Mouse (Mus musculus) retina, postnatal 1 day (tissue): ENCODE data around the gene Flt3.
A peak's percentile ranks its signal among the peaks of the same experiment; 100 is the strongest.

Experiments used
- DNase-seq: peaks from one replicate; pipeline ENCODE4 v3.0.0-alpha.2; 2012

Flt3 gene

DNA sequence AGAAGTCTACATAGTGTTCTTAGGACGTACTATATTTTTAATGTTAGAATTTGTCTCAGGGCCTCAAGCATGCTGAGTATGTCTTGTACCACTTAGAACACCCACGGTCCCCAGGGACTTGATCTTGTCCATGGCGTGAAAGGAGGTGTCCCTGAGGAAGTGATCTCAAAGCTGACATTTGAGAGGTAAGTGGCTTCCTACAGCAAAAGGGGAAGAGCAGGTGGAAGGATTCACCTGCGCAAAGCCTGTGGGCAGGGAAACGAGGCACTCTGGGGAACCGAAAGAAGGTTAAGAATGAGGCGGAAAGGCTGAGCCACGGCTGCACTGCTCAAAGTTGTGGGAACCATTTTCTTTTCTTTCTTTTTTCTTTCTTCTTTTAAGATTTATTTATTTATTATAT, 48.4 kb downstream of the Flt3 start:
- DNase-seq: no peak

DNA sequence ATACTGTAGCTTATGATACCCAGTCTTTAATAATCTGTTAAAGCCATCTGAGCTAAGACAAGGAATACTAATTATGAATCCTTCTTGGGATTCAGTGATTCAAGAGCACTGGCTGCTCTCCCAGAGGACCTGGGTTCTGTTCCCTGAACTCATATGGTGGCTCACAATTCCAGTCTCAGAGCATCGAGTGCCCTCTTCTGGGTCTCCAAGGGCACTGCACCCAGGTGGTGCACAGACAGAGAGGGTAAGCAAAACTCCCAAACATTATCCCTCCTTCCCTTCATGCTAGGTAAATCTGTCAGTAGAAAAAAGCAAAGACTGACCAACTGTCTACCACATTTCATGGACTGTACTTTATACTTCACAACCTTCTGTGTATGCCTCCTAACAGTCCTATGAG, 54.3 kb downstream of the Flt3 start:
- DNase-seq: no peak

DNA sequence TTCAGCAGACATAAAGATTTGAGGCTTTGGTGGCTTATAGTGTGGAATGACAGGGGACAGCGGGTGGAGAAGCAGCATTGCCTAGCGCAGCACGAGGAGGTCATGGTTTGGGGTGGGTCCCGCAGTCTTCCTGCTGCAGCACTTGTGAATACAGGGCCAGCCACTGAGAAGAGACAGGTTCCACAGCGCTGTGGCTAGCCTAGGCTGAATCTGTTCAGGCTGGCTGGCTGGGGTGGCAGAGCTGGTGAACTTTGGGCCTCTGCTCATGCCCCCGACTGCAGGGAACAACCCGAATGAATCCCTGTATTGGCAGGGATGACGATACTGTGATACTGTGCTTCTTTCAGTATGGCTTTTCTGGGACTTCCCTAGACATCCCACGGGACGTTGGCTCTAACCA, 56.4 kb downstream of the Flt3 start:
- no peak for DNase-seq

DNA sequence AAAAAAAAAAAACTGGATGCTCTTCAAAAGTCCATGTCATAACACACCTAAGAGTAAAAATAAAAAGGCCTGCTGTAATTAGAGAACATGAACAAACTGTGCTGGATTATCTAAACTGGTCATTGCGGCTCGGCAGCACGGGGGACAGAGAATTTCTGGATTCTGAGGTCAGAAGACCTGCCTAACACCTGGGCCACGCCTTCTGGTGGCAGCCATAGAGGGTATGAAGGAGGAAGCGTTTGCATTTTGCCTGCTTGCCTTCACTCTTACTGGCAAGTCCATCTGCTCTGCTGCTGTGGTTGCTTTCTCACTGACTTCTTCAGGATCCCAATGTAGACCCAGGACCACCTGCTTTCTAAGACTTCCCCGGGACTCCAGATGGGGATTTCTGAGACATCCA, 57.4 kb downstream of the Flt3 start:
- DNase-seq: no peak

DNA sequence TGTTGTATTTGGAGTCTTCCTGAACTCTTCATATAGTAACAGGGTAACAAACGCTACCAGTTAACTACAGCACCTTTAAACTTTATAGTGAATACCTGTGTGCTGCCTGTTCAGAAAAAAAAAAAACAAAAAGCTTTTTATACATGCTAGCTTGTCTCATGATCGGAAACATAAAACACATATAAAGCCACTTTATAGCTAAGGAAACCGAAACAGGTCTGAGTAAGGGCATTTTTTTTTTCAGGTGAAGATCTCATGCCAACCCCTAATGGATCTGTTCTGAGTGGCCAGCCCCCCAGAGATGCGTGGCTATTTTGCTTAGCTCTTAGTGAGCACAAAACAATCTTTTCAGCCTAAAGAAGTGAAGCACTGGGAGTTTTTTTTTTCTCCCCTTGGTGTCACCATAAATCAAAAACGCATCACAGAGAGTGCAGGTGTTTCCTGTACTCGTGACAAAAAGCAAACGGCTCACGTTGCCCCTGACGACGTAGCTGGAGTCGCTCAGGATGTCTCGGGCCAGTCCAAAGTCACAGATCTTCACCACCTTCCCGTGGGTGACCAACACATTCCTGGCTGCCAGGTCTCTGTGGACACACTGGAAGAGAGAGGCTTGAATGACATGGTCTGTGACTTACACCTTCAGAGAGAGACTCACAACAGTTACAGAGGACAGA, 59.4 kb downstream of the Flt3 start:
- no peak for DNase-seq

DNA sequence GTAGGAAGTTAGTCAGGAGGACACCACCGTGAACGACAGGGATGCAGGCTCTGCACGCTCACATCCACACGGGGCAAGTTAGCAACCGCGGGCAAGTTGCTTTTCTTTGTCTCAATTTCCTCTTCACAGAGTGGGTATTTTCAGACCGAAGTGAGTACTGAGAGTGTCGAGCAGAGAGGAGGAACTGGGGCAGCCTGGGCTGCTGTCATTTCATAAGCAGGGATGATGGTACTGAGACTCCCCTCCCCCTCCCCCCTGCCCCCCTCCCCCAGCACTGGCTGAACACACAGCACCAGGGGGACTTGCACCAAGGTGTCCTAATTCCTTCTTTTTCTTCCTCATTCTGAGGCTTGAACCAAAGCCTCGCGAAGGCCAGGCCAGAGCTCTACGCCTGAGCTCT, 60.7 kb downstream of the Flt3 start:
- no peak for DNase-seq

DNA sequence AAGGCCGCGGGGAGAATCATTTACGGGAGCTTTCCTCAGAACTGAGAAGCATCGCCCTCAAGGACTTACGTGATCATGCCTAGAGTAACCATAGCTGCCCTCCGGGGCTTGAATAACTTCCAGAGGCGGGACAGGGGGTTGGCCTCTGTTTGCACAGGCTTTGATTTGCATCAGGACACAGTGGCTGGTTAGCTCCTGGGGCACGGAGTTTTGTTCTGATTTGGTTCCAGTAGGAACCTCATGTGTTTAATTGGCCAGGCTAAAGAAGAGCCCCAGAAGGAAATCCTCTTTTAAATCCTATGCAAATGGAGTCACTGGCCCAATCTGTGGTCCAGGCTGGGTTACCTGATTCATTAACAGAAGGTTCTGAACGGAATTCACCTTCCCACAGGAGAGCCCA, 61.3 kb downstream of the Flt3 start:
- DNase-seq: no peak

DNA sequence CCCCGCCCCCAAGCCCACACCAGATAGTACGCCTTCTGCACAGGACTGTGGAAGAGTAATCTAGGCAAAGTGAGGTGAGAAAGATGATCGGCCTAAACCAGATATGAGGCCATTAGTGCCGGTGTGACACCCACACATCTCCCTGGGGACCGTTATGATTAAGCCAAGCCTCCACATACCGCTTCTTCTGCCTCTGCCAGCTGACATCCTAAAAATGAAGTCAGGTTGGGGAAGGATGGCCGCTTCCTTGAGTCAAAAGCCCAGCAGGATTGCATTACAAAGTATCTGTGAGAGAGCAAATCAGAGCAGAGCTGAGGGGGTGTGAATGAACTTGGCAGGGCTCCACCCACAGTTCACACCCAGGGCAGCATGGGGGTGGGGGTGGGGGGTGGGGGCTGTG, 67.6 kb downstream of the Flt3 start:
- DNase-seq: no peak

DNA sequence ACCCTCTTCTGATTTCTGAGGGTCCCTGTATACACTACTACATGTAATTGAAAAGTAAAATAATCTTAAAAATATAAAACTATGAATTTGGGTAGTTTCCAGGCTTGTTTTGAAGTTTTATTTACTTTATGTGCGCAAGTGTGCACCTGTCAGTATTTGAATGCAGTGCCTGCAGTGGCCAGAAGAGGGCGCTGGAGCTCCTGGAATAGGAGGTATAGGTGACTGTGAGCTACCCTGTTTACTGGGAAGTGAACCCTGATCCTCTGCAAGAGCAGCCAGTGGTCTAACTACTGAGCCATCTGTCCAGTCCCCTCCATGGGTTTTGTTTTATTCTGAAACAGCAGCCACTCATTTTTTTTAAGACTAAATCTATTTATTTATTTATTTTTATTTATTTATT, 68.7 kb downstream of the Flt3 start:
- peak; percentile 54 for DNase-seq

DNA sequence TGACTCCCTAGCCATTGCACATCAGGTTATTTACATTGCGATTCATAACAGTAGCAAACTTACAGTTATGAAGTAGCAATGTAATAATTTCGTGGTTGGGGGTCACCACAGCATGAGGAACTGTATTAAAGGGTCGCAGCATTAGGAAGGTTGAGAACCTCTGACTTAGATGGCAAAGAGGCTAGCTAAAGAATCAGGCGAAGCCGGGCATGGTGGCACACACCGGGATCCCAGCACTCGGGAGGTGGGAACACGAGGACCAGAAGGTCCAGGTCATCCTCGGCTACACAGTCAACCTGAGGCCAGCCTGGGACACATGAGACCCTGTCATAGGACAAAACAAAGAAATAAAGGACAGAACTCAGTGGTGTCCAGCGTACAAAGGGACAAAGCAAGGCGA, 70.3 kb downstream of the Flt3 start:
- no peak for DNase-seq

DNA sequence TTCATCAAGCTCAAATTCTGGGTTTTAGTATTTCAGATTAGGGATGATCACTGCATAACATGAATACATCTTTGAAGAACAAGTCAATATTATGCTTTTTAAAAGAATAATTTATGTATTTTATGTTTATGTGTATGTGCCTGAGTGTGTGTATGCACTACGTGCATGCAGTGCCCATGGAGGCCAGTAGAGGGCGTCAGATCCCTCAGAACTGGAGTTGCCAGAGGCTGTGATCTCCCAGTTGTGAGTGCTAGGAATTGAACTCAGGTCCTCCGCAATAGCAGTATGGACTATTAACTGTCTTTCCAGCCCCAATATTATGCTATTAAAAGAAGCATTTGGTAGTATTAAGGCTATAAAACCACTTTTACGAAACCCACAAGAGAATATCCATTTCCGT, 72.7 kb downstream of the Flt3 start:
- DNase-seq: no peak

DNA sequence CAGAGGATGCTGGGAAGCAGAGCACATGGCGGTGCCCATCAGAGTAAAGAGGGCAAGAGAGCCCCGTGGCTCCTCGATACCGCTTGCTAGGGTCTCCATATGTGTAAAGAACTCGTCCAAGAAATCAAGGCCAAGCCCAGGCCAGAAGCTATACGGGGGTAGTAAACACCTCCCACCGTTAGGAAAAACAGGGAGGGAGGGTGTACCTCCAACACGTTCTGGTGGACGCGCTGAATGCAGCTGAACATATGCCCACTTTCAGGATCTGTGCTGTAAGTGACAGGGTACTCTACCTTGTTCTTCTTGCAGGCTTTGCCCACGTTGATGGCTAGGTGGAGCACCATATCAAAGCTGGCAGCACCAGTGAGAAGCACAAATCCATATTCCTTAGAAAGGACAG, 74.4 kb downstream of the Flt3 start:
- DNase-seq: no peak

DNA sequence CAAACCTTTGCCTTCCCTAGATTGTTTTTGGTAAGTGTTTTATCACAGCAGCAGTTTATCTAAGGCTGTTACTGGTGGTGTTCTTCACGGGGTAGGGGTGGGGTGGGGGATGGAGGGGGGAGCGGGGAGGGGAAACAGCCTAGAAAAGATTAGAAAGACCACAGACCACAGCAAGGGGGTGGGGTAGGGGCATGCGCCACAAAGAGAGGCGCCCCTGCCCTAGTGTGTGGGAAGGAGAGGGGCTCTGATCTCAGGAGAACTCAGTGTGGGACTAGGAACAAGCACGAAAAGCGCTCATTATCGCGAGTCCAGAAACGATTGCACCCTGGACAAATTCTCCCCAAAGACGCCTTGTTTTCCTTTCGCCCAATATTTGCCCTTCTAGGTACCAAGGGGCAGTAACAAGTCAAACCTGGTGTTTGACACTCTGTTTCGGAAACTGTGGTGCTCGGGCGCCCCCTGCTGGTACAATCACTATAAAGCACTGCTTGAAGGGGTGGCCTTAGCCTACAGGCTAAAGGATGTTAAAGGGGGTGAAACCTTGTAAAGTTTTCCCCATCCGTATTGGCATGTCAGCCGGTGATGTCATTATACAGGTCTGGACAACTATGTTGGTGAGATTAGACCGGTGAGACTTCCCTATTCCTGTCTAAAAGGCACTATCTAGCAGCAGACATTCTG, 76.9 kb downstream of the Flt3 start:
- peak; percentile 74 for DNase-seq

DNA sequence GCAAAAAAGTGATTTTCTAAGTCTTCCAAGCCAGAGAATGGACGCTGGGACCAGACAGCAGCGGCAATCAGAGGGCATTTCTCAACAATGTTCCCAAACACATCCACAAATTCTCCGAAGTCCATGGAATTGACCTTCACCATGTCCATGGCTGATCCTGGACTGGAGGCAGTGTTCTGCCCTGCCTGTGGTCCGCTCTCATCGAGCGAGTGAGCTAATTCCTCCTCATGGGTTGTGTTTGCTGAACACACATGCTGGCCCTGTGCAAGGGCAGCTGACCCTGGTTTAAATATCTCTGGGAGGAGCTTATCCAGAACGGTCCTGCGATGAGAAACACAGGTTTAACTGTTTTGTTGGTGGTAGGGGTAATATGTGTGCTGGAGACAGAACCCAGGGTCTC, 78.1 kb downstream of the Flt3 start, which contains the start of gene Urad:
Urad (minus strand) TSS at position 258 of the 400 bp plus-strand sequence.
- no peak for DNase-seq

DNA sequence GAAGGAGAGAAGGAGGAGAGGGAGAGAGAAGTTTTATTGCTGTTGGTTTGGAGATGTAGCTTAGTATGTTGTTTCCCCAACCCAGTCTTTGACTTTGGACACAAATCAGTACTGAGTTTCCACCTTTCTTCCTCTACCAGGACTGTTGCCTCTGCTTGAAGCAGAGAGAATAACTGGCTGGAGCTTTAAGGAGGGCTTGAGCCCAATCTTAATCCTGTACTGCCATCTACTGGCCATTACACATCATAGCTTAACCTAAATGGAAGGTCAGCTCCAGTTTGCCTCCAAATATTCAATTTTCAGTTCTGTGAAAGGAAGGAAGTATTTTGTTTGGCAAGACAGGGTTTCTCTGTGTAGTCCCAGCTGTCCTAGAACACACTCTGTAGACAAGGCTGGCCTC, 80.6 kb downstream of the Flt3 start:
- DNase-seq: peak; percentile 83

DNA sequence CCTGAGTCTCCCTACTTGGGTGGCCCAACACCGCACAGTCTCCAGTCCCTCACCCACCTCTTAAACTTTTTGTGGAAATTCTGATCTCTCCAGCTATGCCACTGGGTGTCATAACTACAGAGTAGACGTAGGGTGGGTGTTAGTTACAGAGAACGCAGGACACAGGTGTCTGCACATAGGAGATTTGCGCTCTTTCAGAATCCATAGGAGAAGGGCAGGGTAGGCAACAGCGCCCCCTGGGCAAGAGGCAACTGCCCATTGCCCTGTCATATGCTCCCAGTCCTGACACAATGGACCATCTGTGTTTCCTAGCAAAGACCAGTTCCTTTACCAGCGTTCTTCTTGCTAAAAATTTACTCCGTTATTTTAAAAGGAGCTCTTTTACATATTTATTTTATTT, 82.3 kb downstream of the Flt3 start:
- no peak for DNase-seq

DNA sequence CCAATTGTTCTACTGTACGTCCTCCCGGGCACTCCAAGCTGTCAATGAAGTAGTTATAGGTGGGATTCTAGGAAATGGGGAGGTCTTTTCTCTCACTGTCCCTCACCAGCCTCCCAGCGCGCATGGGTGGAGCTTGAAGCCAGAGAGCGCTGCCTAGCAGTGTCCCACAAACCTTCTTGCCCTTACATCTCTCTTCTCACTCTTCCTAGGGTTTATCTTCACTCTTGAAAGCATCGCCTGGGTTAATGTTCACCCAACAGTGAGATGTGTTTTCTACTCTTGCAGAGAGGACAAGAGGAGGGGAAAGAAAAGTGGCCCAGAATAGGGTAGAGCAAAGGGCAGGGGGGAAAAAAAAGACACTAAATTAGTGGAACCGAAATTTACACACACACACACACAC, 83.0 kb downstream of the Flt3 start:
- DNase-seq: no peak

DNA sequence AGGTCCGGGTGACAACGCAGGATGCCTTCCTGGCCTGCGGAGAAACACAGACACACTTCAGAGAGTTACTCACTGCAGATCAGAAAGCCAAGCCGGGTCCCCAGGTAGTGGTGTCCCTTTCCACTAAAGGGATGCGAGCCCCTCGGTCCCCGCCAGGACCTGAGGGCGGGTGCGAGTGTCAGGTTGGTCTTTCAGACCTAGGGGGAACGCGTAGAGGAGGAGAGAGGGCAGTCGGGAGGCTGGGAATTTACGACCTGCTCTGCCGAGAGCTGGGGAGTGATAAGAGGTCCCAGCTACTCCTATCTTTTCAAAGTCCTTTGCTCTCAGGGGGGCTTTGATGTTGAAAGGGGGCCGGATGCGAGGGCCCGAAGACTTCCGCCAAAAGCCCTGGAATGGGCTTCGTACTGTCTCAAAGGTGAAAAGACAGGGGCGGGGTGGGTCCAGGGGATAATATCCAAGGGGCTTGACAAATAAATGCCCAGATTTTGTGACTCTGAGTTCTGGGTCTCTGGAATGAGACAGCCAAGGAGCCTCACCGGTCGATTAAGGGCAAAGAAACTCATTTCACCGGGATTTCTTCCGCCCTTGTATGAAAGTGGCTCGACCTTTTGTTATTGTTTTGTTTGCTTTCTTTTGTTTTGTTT, 84.7 kb downstream of the Flt3 start:
- no peak for DNase-seq

DNA sequence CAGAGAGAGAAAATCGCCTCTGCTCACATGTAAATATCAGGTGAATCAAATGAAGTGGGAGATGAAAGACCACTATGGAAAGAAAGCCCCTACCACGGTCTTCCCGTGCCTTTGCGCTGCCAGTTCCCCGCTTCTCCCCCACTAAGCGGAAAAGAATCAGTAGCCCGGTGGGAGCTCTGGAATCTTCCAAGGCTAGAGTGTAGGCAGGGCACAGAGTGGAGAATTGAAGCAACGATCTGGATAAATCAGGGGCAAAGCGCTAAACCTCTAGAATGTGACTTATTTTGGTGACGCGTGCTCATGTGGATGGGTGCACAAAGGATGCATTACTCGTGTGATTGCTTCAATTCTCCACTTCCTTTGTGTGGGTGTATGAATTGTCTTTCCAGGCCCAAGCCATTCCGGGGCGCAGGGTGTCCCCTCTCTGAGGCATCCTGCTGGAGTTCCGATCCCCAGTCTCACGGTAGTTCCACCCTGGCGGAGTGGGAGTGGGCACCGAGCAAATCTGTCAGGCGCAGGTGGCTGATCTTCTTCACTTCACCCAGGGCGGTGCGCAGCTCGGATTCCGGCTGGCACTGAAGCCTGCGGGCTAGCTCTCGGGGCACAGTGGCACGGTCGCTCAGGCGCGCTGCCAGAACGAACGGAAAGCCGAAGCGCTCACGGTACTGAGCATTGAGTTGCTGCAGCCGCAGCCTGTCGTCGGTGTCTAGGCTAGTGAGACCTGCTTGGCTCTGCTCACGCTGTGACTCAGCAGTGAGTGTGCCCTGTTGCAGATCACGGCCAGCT, 85.5 kb downstream of the Flt3 start:
- peak; percentile 53 for DNase-seq

DNA sequence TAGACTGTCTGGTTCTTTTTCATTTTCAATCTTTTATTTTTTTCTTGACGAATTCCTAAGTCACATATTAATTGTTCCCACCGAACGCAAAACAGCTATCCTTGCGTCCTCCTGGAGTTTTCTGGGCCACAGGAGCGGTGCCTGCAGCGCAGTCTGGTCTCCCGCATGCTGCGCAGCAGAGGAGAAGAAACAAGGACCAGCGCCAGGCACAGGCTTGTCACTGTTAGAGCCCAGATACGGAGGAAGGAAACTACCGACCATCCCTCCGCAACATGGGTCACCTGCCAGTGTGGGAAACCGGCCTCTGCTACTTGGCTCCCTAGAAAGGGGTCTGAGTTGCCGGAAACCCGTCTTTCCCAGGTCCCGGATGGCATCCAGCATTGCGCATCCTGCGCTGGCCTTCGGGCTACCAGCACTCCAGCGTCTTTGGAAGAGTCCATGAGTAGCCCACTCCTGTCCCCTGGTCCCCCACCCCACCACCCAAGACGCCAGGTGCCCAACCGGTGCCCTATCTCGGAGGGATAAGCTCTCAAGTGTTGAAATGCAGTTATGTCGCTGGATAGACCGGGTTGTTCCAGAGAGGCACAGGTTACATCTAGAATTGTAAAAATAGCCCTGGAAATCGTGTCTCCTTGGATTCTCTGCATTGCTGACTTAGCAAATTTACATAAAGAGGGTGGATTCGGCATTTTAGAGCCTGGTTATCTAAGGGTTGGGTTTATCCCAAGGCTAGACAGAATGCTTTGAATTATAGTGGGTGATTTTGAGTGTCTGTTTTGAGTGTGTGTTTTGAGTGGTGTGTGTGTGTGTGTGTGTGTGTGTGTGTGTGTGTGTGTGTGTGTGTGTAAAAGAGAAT, 87.2 kb downstream of the Flt3 start:
- no peak for DNase-seq

DNA sequence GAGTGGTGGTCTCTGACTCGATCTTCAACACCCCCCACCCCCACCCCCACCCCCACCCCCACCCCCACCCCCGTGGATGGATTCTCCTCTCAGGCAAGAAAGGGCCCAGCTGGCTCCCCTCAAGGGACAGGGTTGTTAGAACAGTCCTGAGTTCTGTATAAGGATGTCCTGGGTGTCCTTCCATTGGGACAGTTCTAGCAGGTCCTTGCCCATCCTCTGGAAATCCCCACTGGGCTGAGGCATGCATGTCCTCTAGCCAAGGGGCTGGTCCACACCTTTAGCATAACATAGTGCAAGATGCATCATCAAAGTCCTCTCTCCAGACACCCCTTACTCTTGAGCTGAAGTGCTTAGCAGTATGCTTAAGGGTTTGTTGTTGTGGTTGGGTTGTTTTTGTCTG, 90.5 kb downstream of the Flt3 start:
- DNase-seq: no peak

DNA sequence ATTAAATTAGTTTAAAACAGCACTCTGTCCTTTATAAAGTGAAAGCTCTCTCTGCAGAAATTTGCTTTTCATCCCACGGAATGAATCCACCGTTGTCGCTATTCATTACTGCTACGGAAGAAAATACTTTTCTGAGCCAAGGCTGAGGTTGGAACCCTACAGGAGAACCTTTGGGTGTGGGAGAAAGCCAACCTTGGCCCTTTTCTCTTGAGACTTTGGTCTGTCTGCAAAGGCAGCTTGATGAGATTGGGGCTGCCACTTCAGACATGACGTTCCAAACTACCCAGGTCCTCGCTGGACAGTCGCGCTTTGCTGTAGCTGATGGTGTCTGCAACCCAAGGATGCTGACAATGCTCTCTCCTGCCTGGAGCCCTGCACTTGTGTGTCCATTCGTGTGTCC, 91.8 kb downstream of the Flt3 start:
- DNase-seq: no peak

DNA sequence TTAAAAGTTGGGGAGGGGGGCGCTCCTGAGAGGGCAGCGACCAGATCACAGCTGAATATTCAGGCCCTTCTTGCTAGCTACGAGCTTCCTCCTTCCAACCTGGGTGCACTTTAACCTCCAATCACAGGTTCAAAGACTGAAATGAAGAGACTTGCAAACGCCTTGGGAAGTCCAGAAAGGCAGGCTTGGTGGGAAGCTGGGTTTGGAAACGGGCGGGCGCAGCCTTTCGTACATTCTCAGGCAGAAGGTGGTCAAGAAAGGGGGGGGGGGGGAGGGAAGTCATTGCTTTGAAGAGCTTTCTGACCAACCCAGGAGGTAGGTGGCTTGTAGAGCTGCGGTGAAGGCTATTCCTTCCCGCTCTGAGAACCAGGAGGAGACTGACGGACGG, 92.9 kb downstream of the Flt3 start:
- DNase-seq: no peak
